Mouse (Mus musculus) induced T-regulatory cell, adult 2 months (primary cell): ENCODE results near the gene Cdkl2.

ENCODE experiments used
- DNase-seq: peaks from one replicate; pipeline ENCODE4 v3.0.0-alpha.2; 2012; ENCODE audit warnings: low read depth

The Cdkl2 gene

DNA sequence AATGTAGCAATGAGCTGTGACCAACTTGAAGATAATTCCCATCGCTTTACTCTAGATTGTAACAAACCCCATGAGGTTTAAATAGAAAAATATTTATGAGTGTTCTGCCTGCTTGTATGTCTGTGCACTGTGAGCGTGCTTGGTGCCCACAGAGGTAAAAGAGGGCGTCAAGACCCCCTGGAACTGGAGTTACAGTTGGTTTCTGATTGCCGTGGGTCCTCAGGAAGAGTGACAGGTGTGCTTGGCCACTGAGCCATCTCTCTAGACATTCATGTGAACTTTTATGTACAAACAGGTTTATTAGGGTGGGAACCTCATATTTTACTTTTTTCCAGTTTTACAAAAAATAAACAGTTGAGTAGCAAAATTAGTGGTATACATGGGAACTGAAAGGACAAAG, at the start of gene Cdkl2:
Gene Cdkl2 (minus strand): TSS at position 101 of the 400 bp plus-strand sequence.
- no peak for DNase-seq

GRCm38 (mm10) chr5:92087469-92087868, 43.8 kb upstream of the Cdkl2 start:
- no peak for DNase-seq

GRCm38 (mm10) chr5:92085821-92086550, 42.3 kb upstream of the Cdkl2 start:
- no peak for DNase-seq

GRCm38 (mm10) chr5:92085246-92085645, 41.6 kb upstream of the Cdkl2 start:
- DNase-seq, result no peak

DNA sequence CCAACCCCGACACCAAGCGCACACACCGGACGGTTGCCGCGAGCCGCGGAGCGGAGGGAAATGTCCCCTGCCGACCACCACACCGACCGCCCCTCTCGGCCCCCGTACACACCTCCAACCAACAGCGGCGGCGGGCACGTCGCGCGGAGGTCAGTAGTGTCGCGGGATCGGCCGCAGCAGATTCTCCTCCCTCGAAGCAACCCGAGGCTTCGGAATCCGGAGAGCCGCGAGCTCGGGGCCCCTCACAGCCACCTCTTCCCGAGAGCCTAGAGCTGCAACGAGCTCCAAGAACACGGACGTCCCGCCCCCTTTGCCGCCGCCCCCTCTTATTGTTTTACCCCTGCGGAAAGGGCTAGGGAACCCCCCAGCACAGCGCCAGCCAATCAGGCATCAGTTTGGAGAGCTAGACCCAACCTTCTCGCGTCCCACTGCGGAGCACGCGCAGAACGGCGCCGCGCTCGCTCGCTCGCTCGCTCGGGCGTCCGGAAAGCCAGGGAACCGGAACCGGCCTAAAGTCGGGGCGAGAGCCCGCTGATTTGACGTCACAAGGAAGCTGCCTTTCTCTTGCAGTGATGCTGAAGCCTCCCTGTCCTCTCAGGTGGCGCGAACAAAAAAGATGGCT, 39.8 kb upstream of the Cdkl2 start, which contains the start of gene G3bp2:
Gene G3bp2 (minus strand): TSS at position 303 of the 622 bp plus-strand sequence.
- peak; percentile 99 for DNase-seq

DNA sequence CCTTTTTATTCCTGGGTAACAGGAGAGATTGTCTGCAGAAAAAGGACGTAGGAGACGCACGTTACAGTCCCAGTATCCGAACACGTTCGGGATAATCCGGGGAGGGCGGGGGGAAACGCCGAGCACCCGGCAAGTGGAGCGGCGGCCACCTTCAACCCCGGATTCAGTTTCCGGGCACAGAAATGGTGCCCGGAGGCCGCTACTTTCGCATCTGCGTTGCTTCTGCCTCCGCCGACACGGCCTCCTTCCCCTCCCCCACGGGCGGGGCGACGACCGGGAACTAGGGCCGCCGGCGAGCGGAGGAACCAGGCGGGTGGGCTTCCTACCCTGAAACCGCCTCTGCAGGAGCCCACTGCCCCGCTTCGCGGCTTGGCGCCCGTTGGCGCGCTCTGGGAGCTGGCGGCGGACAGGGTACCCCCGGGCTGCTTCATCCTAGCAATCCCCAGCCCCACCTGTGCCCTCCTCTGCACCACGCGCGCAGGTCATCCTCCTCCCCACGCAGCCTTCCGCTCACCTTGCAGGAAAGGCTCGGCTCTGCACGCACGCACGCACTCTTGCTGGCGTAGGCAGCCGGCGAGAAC, 39.2 kb upstream of the Cdkl2 start:
- DNase-seq, result peak; percentile 76

DNA sequence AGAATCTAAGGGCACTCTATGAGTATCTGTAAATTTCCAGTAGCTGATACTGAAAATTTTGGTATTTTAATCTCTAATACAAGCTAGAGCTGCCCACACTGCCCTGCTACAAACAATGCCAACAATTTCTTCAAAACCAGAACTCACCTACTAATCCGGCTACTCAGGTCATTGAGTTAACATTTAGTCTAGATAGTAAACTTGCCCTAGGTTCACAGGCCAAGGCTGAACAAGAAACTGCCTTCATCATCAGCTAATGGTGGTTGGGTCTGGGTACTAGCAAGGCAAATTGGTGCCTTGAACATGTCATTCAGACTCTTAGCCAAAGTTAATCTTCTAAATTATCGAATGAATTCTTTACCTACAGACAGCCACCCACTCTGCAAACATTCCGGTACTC, 37.6 kb upstream of the Cdkl2 start:
- peak; percentile 17 for DNase-seq

- no peak for DNase-seq
Observed at GRCm38 (mm10) chr5:92080400-92080799, 36.7 kb upstream of the Cdkl2 start.

GRCm38 (mm10) chr5:92079304-92079703, 35.6 kb upstream of the Cdkl2 start:
- DNase-seq, result no peak

DNA sequence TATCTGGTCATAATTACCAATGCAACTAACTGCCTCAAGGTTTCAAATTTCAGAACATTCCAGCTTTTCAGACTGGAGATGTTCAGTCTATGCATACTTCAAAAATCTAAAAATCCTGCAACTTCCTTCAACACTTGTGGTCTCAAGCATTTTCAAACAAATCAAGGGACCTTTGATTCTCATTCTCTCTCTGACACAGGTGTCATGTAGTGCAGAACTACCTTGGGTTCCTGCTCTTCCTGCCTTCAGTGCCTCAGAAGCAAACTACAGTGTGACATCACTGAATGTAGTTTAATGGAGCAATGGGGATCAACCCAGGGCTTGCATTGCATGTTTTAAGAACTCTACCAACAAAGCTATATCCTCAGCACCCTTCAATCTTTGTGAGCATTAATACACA, 35.1 kb upstream of the Cdkl2 start:
- no peak for DNase-seq

- peak; percentile 47 for DNase-seq
Observed at GRCm38 (mm10) chr5:92076273-92076672, 32.6 kb upstream of the Cdkl2 start.

- no peak for DNase-seq
Observed at GRCm38 (mm10) chr5:92074061-92074460, 30.4 kb upstream of the Cdkl2 start.

DNA sequence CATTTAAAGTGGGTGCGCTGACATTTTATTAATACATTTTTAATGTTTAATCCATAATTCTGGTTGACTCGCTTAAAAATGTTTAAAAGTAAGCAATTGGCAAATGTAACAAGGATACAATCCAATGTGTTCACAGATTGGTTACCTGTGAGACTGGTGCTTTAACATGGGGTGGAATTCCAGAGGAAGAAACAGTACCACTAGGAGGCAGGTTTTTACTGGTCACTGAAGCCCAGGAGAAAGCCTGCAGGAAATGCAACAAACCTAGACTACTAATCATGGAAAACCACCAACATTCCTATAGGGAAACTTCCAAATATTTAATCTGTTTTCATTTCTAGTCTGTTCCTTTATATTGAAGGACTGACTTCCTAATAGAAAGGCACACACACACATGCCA, 19.5 kb upstream of the Cdkl2 start:
- DNase-seq, result no peak

- no peak for DNase-seq
Observed at GRCm38 (mm10) chr5:92052866-92053265, 9.2 kb upstream of the Cdkl2 start.

DNA sequence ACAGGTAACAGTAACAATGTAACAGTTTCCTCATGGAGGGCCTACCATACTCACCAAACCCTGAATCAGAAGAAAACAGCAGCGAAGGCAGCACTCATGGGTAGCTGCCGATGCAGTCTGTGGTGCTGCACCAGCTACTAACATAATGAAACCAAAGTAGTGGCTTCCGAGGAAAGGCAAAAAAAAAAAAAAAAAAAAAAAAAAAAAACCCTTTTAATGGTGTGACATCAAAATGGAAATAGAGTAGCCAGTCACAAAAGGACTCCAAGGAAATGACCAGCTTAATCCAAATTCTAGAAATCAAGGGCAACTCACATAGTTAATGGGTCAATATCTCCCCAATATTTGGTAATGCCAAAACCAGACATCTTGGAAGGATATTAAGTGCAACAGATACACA, 6.7 kb upstream of the Cdkl2 start:
- DNase-seq, result no peak

GRCm38 (mm10) chr5:92042377-92043348, 1.0 kb downstream of the Cdkl2 start:
- peak; percentile 97 for DNase-seq

- DNase-seq, result no peak
Observed at GRCm38 (mm10) chr5:92019960-92020359, 23.7 kb downstream of the Cdkl2 start.

- DNase-seq, result no peak
Observed at GRCm38 (mm10) chr5:92011756-92012155, 31.9 kb downstream of the Cdkl2 start.

DNA sequence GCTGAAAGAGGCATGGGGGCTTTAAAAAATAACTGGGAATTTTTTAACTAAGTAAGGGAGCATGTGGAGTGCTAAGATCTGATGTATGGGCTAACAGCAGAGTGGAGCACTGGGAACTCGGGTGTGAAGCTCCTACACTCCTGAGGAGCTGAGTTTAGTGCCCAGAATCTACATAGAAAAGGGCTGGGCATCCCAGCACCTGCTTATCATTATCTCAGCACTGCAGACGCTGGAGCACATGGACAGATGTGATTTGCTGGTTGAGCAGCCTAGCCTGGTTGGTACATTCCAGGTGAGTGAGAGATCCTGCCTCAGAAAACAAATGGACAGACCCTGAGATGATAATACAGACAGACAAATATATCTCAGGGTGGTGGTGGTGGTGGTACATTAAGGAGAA, 33.9 kb downstream of the Cdkl2 start:
- no peak for DNase-seq

DNA sequence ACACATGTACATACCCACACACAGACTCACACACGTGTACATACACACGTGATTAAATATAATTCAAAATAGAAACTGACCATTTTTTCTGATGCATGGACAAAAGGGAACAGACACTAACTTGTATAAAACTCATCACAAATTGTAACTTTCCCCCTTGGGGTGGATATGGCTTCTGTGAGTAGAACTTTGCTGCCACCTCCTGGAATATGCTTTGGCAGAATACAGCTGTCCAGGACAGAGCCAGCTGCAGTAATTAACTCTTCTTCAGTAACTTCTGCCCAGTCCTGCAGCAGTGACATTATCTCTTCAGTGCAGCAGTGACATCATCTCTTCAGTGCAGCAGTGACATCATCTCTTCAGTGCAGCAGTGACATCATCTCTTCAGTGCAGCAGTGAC, 40.7 kb downstream of the Cdkl2 start:
- DNase-seq, result peak; percentile 73

DNA sequence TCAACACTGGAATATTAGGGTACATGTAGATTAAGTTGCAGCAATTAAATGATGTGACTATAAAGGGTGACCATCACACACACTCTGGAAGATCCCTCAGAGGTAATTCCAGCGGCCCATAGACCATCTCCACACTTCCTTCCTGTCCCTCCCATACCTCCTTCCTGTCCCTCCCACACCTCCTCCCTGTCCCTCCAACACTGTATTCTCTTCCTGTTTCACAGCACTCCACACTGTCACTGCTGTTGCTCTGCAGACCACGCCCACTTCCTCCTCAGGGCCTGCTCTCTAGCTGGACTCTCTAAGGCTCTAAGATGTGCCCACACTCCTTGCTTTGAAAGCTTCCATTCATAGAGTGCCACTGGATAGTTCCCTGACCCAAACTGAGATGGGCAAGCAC, 42.9 kb downstream of the Cdkl2 start:
- DNase-seq, result peak; percentile 64

GRCm38 (mm10) chr5:91994546-91994945, 49.1 kb downstream of the Cdkl2 start:
- no peak for DNase-seq
